Mouse (Mus musculus) R1 (cell line): Measurements from ENCODE around the gene S100a10.

Experiments
- DNase-seq: peaks from one replicate; pipeline ENCODE4 v3.0.0-alpha.2; 2018; ENCODE audit warnings: low read depth, low spot score

Gene S100a10

GRCm38 (mm10) chr3:93580946-93581345 lies 26.1 kb downstream of the S100a10 start:
- peak; percentile 22 for DNase-seq

DNA sequence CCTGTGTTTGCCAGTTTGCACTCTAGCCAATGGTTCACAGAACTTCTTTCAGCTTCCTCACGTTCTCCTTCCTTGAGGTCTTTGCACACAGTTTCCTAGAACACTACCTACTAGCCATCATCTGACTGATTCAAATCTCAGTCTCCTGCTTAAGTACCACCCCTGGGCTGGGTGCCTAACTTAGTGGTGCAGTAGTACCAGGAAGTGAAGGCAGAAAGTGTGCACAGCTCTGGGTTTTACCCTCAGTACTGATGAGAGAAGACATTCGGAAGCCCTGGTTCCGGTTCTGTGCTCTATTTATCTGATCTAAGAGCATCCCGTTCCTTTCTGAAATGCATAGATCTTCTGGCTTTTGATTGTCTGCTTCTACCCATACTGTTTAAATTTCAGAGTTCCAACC lies 26.8 kb downstream of the S100a10 start:
- no peak for DNase-seq

- DNase-seq: no peak
These were observed 28.2 kb downstream of the S100a10 start for GRCm38 (mm10) chr3:93583056-93583455.

DNA sequence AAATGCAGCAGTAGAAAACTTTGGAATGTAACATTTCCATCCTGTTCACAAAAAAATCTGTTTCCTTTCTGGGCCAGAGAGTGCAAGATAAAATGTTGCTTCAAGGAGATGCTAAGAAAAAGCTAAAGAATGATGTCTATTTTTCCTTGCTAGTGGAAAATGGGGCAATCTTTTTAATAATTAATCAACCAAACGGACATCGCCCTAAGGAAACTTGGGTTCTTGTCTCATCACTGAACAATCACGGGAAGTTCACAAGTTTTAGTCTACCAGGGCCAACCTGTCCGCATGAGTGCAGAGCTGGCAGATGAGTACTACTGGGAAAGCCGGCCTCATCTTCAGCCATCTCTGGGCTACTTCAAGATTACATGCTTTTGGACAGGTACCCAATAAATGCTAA lies 34.7 kb downstream of the S100a10 start:
- no peak for DNase-seq

GRCm38 (mm10) chr3:93590256-93590655 lies 35.4 kb downstream of the S100a10 start:
- DNase-seq: no peak

- DNase-seq: no peak
These were observed 37.2 kb downstream of the S100a10 start for GRCm38 (mm10) chr3:93592100-93592499.

DNA sequence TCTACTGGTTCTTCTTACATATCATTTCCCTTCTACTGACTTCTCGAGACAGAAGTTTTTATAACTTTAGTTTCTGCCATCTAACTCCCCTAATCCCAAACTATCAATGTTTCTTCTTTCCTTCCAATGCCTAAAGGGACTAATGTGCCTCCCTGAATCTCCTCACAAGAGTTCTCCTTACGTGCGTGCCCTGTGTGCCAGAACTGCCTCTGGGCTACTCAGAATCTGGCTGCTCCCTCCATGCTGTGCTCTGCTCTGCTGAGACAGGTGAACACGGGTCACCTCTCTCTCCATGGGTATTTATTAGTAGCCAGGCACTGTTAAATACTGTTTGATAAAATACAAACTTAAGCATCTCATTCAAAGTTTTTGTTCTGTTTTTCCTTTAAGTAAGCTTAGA lies 38.1 kb downstream of the S100a10 start:
- DNase-seq: no peak

DNA sequence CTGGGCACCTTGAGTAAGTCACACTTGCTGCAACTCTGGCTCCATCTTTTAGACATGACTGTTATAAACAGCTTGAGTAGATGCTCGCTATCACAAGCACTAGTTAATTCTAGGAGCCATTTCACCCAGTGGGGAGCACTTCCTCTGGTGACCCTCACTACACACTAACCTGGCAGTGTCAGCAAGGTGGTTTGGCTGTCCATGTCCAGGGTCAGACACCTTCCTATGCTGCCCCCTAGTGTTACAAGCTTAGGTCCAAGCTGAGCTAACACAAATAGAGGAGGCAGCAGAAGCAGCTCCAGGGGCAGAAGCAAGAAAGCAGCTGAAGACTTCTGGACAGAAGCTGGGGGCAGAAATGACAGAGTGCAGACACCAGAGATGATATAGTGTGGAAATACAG lies 38.6 kb downstream of the S100a10 start:
- DNase-seq: peak; percentile 76

GRCm38 (mm10) chr3:93596632-93597031 lies 41.8 kb downstream of the S100a10 start:
- no peak for DNase-seq

DNA sequence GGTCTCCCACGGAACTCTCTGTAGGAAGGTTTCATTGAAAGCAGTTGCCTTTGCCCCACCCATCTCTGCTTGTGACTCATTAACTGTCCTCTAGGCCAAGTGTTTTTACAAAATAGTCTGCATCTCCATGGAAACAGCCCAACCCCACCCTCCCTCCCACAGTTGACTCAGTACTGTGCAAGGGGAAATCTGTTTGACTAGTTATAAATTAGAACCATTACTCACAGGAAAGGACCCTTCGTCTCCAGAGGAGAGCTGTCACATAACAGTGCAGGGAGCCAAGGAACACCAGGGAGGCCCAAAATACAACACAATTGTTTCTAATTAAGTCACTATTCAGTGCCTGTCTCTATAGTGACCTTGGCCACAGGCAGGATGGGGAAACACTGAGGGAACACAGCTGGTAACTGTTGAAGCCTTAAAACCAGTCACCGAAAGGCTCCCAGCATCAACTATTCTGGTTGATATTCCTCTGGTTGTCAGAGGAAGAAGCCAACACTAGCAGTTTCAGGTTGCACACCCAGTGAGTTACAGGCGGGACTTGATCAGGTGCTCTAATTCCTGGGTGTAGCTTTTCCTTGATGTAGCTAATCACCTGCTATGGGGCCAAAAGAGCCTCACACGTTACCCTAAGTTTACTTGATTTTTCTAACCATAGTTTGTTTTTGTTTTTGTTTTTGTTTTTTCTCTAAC lies 42.5 kb downstream of the S100a10 start:
- peak; percentile 92 for DNase-seq

DNA sequence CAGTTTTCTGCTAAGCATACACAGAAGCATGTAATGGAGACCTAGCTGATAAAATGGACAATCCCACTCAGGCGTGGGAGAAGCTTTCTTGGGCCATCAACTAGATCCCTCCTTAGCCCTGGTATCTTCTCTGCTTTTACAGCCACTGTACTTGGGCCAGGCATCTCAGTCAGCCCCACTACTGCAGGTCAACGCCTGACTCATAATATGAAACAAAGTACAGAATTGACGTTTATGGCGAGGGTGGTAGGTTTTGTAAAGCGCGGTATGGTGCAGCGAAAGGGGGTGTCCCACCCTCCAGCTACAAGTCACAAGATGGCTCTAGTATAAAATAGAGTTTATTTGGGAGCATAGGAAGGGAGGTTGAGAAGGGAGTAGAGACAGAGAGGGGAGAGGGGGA lies 43.1 kb downstream of the S100a10 start:
- no peak for DNase-seq

GRCm38 (mm10) chr3:93600206-93600605 lies 45.3 kb downstream of the S100a10 start:
- no peak for DNase-seq

DNA sequence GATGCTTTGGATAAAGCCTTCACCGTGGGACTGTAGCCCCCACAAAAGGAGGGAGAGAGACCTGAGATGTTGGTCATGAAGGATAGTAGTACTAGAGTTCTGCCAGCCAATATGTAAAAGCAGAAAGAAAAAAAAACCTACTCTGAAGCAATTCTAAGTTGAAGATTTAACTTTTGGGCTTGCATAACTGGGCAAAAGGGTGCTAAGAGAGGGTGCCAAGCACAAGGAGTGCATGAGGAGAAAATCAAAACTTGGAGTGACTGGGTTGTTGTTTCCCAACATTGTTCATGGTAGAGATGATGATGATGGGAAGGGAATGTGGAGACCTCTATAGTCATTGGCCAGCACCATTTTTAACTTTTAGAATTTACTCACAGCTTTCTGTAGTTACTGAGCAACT lies 47.0 kb downstream of the S100a10 start:
- DNase-seq: no peak

DNA sequence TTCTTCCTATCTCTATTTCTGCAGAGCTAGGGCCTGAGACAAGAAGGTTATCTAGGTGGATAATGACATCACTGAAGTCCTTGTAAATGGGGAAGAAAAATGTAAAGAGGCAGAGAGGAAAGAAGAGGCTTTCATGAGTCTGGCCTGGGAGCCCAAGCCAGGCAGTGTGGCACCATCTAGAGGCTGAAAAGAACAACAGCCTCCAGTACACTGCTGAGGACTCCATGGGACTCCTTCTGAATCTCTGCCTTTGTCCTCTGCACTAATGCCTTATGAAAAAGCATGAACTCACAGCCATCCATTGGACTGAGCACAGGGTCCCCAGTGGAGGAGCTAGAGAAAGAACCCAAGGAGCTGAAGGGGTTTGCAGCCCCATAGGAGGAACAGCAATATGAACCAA lies 54.1 kb downstream of the S100a10 start:
- DNase-seq: peak; percentile 39
